Mouse (Mus musculus): ENCODE data around the gene Pop7. TPM values are rescaled to one million over a fixed set of nuclear protein-coding genes. Genes with fewer than 3 reads are reported as not detected.

Gene Pop7
- polyA plus RNA-seq, 1 experiment, result 38.9 TPM

DNA sequence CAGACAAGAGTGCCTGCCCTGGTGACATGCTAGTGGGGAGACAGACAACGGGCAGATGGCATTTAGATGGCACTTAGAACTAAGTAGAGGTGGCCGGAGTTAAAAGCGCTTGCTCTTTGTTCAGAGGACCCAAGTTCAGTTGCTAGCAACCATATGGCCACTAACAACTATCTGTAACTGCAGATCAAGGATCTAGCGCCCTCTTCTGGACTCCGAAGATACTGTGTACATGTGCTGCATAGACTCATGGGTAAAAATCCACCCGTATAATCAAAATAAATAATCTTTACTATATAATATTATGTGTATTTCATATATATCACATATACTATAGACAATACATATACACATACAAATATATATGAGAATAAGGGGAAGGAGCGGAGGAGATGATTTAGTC, 14.7 kb downstream of the Pop7 start:
- Histone ChIP-seq H3K4me3 (ENCODE audit: insufficient read depth, low read depth, low read length) (no peak overlapping the region), H3K4me1 (ENCODE audit: control insufficient read depth, insufficient read depth, low read length) (no peaks in the 10 kb centered on the region), H3K27ac (ENCODE audit: insufficient read depth, low read depth, low read length) (no peak overlapping the region), H3K27me3 (replicated peaks; ENCODE audit: control insufficient read depth, insufficient read depth, low read length) (no peaks in the 10 kb centered on the region), H3K36me3 (ENCODE audit: control insufficient read depth, insufficient read depth, low read length) (no peaks in the 10 kb centered on the region)
- DNase-seq, result no peak
- TF ChIP-seq POLR2A (IDR thresholded peaks at IDR 0.05; ENCODE audit: low read depth, low read length) (no peak), CTCF (conservative IDR thresholded peaks at IDR 0.05; ENCODE audit: insufficient read depth, insufficient read length, low read depth, low read length) (no peak)
- 87% methylated on average over 7 of the region's 7 CpGs for WGBS

DNA sequence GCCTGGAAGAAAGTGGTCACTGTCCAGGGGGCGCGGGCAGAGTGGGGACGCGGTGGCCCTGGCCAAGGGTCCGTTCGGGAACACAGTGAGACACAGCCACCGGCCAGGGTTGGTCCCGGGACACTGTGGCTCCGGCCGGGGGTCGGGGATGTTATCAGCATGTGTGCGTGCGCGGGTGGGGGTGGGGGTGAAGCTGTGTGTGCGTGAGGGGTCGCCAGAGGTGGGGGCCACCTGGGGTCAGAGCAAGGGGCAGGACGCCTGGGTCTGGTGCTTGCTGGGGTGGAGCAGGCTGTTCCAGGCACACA, 16.5 kb downstream of the Pop7 start:
- no peak overlapping the region for H3K4me3 ChIP-seq (ENCODE audit: insufficient read depth, low read depth, low read length)
- 6% methylated on average over 17 of the region's 17 CpGs for WGBS
- TF ChIP-seq POLR2A (IDR thresholded peaks at IDR 0.05; ENCODE audit: low read depth, low read length) (no peak), CTCF (conservative IDR thresholded peaks at IDR 0.05; ENCODE audit: insufficient read depth, insufficient read length, low read depth, low read length) (no peak)
- H3K4me1 ChIP-seq (ENCODE audit: control insufficient read depth, insufficient read depth, low read length), result no peaks in the 10 kb centered on the region
- H3K27me3 ChIP-seq (replicated peaks; ENCODE audit: control insufficient read depth, insufficient read depth, low read length), result no peaks in the 10 kb centered on the region
- H3K27ac ChIP-seq (ENCODE audit: insufficient read depth, low read depth, low read length), result no peak overlapping the region
- no peaks in the 10 kb centered on the region for H3K36me3 ChIP-seq (ENCODE audit: control insufficient read depth, insufficient read depth, low read length)
- no peak for DNase-seq

DNA sequence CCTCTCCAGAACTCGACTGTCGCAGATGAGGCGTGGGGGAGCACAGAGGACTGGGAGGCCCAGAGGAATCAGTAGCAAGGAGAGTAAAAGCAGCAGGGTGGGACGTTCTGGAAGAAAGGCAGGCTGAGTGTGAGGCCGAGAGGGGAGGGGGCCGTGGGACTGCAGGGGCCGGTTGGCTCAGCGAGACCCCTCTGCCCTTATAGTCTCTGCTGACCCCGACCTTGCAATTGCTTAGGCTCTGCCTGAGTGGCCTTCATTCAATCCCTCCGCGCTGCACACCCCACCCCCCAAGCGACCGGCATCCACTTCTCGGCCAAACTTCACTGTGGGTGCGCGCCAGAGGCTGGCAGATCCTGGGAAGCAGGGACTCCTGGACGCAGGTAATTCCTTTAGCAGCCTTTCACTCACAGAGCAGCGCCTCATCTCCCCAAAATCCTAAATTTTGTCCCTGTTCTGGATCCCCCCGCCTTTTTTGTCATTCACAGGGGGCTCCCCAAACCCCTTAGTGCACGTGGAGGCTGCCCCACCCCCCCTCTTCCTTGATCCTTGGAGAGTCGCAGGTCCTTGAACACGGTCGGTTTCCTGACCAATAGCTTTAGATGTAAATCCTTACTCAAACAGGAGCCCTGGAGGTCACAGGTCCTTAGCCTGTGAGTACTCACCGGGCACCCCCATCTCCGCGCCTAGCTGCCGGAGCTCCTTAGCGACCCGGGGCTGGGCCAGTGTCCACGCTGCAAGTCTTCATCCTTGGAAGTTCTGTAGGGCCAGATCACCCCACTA, 17.1 kb downstream of the Pop7 start:
- H3K27me3 ChIP-seq (replicated peaks; ENCODE audit: control insufficient read depth, insufficient read depth, low read length), result no peaks in the 10 kb centered on the region
- WGBS, result 25% methylated on average over 30 of the region's 30 CpGs
- no peak overlapping the region for H3K4me3 ChIP-seq (ENCODE audit: insufficient read depth, low read depth, low read length)

DNA sequence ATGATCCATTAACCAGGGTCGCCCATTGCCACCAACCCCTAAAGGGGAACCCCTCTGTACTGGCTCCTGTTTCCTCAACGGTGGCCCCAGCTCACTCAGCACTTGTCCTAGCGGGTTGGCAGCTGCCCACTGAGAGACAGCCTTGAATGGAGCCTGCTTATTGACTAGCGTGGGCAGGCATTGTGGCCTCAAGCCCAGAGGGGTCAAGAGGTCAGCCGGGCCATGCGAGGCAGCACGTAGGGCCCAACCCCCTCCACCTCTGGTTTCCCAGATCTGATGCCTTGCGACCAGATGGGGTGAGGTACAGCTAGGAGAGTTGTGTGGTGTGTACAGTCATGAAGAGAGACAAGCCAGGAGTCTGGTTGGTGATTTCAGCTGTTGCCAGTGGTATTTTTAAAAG, 20.4 kb downstream of the Pop7 start:
- Histone ChIP-seq H3K27me3 (replicated peaks; ENCODE audit: control insufficient read depth, insufficient read depth, low read length) (no peaks in the 10 kb centered on the region), H3K36me3 (ENCODE audit: control insufficient read depth, insufficient read depth, low read length) (no peaks in the 10 kb centered on the region), H3K27ac (ENCODE audit: insufficient read depth, low read depth, low read length) (no peak overlapping the region), H3K4me3 (ENCODE audit: insufficient read depth, low read depth, low read length) (no peak overlapping the region), H3K4me1 (ENCODE audit: control insufficient read depth, insufficient read depth, low read length) (no peaks in the 10 kb centered on the region)
- 41% methylated on average over 8 of the region's 8 CpGs for WGBS
- TF ChIP-seq POLR2A (IDR thresholded peaks at IDR 0.05; ENCODE audit: low read depth, low read length) (no peak), CTCF (conservative IDR thresholded peaks at IDR 0.05; ENCODE audit: insufficient read depth, insufficient read length, low read depth, low read length) (no peak)
- no peak for DNase-seq

More for the DNA sequence above, 17.1 kb downstream of the Pop7 start:
- TF ChIP-seq CTCF (conservative IDR thresholded peaks at IDR 0.05; ENCODE audit: insufficient read depth, insufficient read length, low read depth, low read length) (no peak), POLR2A (IDR thresholded peaks at IDR 0.05; ENCODE audit: low read depth, low read length) (no peak)
- Histone ChIP-seq H3K4me1 (ENCODE audit: control insufficient read depth, insufficient read depth, low read length) (no peaks in the 10 kb centered on the region), H3K27ac (ENCODE audit: insufficient read depth, low read depth, low read length) (no peak overlapping the region), H3K36me3 (ENCODE audit: control insufficient read depth, insufficient read depth, low read length) (no peaks in the 10 kb centered on the region)
- no peak for DNase-seq

DNA sequence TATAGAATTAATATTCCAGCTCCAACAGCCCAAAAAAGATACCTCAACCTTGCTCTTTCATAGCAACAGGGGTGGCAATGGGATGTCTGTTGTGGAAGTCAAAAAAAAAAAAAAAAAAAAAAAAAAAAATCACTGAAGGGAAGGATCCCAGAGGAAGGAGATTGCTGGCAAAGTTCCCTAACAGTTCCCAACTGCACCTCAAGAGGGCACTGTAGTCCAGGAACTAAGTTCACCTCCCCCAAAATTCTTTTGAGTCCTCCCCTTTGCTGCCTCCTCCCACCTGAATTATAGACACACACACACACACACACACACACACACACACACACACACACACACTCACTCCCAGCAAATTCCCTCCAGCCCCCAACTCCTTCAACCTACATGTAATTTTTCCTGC, 21.2 kb downstream of the Pop7 start:
- H3K27ac ChIP-seq (ENCODE audit: insufficient read depth, low read depth, low read length), result no peak overlapping the region
- no peaks in the 10 kb centered on the region for H3K36me3 ChIP-seq (ENCODE audit: control insufficient read depth, insufficient read depth, low read length)
- H3K27me3 ChIP-seq (replicated peaks; ENCODE audit: control insufficient read depth, insufficient read depth, low read length), result no peaks in the 10 kb centered on the region
- DNase-seq, result peak; percentile 83
- TF ChIP-seq POLR2A (IDR thresholded peaks at IDR 0.05; ENCODE audit: low read depth, low read length), result no peak
- peak; percentile 73 for TF ChIP-seq CTCF (conservative IDR thresholded peaks at IDR 0.05; ENCODE audit: insufficient read depth, insufficient read length, low read depth, low read length)
- no peaks in the 10 kb centered on the region for H3K4me1 ChIP-seq (ENCODE audit: control insufficient read depth, insufficient read depth, low read length)
- H3K4me3 ChIP-seq (ENCODE audit: insufficient read depth, low read depth, low read length), result no peak overlapping the region

DNA sequence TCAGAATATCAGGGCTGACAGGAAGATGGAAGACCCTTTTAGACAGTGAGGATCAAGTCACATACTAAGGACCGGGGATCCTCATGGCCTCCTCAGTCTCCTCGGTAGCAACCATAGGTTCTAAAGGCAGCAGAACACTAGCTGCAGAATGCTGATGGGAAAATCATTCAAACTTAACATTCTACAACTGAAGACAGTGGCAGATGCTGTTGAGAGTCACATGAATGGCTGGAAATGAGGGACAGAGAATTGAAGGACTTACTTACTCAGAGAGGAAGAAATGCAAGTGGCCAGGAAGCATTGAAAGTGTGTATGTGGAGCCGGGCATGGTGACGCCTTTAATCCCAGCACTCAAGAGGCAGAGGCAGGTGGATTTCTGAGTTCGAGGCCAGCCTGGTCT, 25.4 kb downstream of the Pop7 start, which contains the start of gene Zan:
Gene Zan (minus strand): TSS at position 101 of the 400 bp plus-strand sequence.
- Histone ChIP-seq H3K4me3 (ENCODE audit: insufficient read depth, low read depth, low read length) (no peak within 1 kb of the TSS), H3K36me3 (ENCODE audit: control insufficient read depth, insufficient read depth, low read length) (no peaks in the 10 kb centered on the region), H3K27me3 (replicated peaks; ENCODE audit: control insufficient read depth, insufficient read depth, low read length) (no peaks in the 10 kb centered on the region), H3K27ac (ENCODE audit: insufficient read depth, low read depth, low read length) (no peak within 1 kb of the TSS), H3K4me1 (ENCODE audit: control insufficient read depth, insufficient read depth, low read length) (no peaks in the 10 kb centered on the region)
- DNase-seq, result no peak
- 86% methylated on average over 5 of the region's 5 CpGs for WGBS
- TF ChIP-seq POLR2A (IDR thresholded peaks at IDR 0.05; ENCODE audit: low read depth, low read length) (no peak), CTCF (conservative IDR thresholded peaks at IDR 0.05; ENCODE audit: insufficient read depth, insufficient read length, low read depth, low read length) (no peak)

DNA sequence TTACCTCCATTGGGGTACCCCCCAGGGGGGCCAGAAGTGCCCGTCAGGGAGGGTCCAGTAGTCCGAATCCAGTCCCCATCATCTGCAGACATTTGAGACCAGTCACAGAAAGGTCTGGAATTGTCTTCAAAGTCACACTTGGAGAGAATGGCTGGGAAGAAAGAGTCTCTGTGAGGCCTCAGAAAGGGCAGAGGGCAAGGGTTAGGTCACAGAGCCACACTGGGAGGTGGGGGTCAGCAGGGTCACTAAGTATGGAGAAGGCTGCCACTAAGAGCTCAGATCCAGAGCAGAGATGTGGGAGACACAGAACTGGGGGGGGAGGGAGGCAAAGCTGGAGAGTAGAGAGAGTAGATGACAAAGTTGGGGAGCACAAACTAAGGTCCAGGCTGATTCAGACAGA, 28.0 kb downstream of the Pop7 start:
- Histone ChIP-seq H3K4me3 (ENCODE audit: insufficient read depth, low read depth, low read length) (no peak overlapping the region), H3K27me3 (replicated peaks; ENCODE audit: control insufficient read depth, insufficient read depth, low read length) (no peaks in the 10 kb centered on the region), H3K36me3 (ENCODE audit: control insufficient read depth, insufficient read depth, low read length) (no peaks in the 10 kb centered on the region), H3K4me1 (ENCODE audit: control insufficient read depth, insufficient read depth, low read length) (no peaks in the 10 kb centered on the region), H3K27ac (ENCODE audit: insufficient read depth, low read depth, low read length) (no peak overlapping the region)
- 66% methylated on average over 2 of the region's 2 CpGs for WGBS
- DNase-seq, result no peak
- TF ChIP-seq CTCF (conservative IDR thresholded peaks at IDR 0.05; ENCODE audit: insufficient read depth, insufficient read length, low read depth, low read length), result no peak
- no peak for TF ChIP-seq POLR2A (IDR thresholded peaks at IDR 0.05; ENCODE audit: low read depth, low read length)

Data from kidney, adult 2 months (tissue).